ENCODE assay signal across 15 mouse cellular contexts in the genomic region with DNA sequence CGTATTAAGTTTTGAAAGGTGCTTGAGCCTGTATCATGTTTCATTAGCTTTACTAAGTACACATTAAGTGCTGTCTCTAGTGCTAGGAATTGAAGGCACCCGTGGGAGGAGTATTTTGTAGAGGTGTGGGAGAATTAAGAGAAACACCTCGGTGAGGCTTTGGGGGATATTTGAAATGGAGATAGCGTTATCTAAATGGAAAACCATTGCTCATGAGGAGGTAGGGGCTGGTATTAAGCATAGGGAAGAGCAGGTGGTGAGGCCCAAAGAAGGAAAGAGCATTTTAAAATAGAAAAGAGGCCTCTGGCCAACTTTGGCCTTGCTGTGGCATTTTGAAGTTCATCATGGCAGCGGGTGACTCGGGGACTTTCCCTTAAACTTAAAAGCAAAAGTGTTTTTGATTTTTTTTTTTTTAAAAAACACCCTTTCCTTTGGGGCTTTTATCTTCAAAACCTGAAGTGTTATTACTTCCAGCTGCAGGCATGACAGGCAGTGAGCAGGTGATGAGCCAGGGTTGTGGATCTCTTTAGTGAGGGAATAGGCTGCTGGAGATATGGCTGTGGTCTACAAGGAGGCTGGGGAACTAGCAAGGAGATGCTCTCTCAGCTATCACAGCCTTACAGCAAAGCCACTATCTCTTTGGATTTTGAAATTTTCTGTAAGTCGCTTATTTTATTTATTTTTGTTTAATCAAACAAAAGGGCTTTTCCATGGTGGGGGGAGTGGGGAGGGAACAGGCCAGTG. TPM values are rescaled to one million over a fixed set of nuclear protein-coding genes. Genes with fewer than 3 reads are reported as not detected.
DNase-seq lines count a peak whose midpoint lies in the region; ATAC-seq and TF ChIP-seq lines count a peak whose summit lies in the region.
"Had no signal": no experiment of that assay in that cellular context is flagged by ENCODE, and none has a peak within 500 bp of the region (broad histone marks: within the 10 kb centered on the region; RNA-seq: fewer than 3 reads in every experiment).

No protein-coding gene starts in this region.

- no peaks in the 10 kb centered on the region for H3K9me3 ChIP-seq in heart, embryonic 13.5 days
- peaks cover 10% of the 10 kb centered on the region for H3K9me3 ChIP-seq in CH12.LX (replicated peaks; ENCODE audit: low read length)
- H3K9me3 ChIP-seq in liver, embryonic 14.5 days (ENCODE audit: control insufficient read depth, low read length): no peaks in the 10 kb centered on the region
- no peaks in the 10 kb centered on the region for H3K9me3 ChIP-seq in midbrain, embryonic 13.5 days
- H3K9me3 ChIP-seq: hindbrain, embryonic 10.5 days; intestine, embryonic 15.5 days had no signal

- in situ Hi-C loops in CH12.LX (cut with MboI; ENCODE audit: low pct_ligation_motif_present, low pct_unique_long_range_greater_than_20kb, low sequenced_read_pairs): no loop called here

- TF ChIP-seq CTCF in CH12.LX (conservative IDR thresholded peaks at IDR 0.05 in 1 of 2, IDR thresholded peaks at IDR 0.05 in 1 of 2; ENCODE audit: low read depth in 2 of 2, low read length in 2 of 2): no peak
- no peak for TF ChIP-seq CTCF in liver, embryonic 14.5 days (IDR thresholded peaks at IDR 0.05; ENCODE audit: low read depth)

- H3K27me3 ChIP-seq in heart, embryonic 13.5 days (replicated peaks): no peaks in the 10 kb centered on the region
- H3K27me3 ChIP-seq in CH12.LX (replicated peaks): no peaks in the 10 kb centered on the region
- H3K27me3 ChIP-seq in liver, embryonic 14.5 days (ENCODE audit: control insufficient read depth, insufficient read depth, low read length): no peaks in the 10 kb centered on the region
- H3K27me3 ChIP-seq in midbrain, embryonic 13.5 days: no peaks in the 10 kb centered on the region
- H3K27me3 ChIP-seq: intestine, embryonic 15.5 days had no signal

- no peak for TF ChIP-seq RAD21 in CH12.LX (IDR thresholded peaks at IDR 0.05; ENCODE audit: low read depth, low read length)

- H3K4me1 ChIP-seq in heart, embryonic 13.5 days: peaks cover 25% of the 10 kb centered on the region
- H3K4me1 ChIP-seq in CH12.LX (ENCODE audit: control insufficient read depth in 1 of 2, insufficient read depth in 2 of 2): peaks cover 7 to 53% of the 10 kb centered on the region in 2 experiments
- peaks cover 40 to 45% of the 10 kb centered on the region in 2 experiments for H3K4me1 ChIP-seq in liver, embryonic 14.5 days (replicated peaks; ENCODE audit: control insufficient read depth in 2 of 2, insufficient read depth in 2 of 2, low read length in 1 of 2)
- H3K4me1 ChIP-seq in midbrain, embryonic 13.5 days (replicated peaks): peaks cover 6% of the 10 kb centered on the region
- H3K4me1 ChIP-seq: megakaryocyte, embryonic 14.5 days had no signal

- WGBS in heart, embryonic 13.5 days: 53% methylated on average over 7 of the region's 7 CpGs
- 46% methylated on average over 7 of the region's 7 CpGs for WGBS in liver, embryonic 14.5 days (ENCODE audit: insufficient replicate concordance)
- 84% methylated on average over 7 of the region's 7 CpGs for WGBS in midbrain, embryonic 13.5 days

- H3K4me2 ChIP-seq in heart, embryonic 13.5 days: no peak overlapping the region
- H3K4me2 ChIP-seq in CH12.LX (ENCODE audit: insufficient read depth, low read depth, poor library complexity, severe bottlenecking): peak overlapping the region; percentile 26
- peak overlapping the region; percentile 48 for H3K4me2 ChIP-seq in liver, embryonic 14.5 days (ENCODE audit: low read depth)
- H3K4me2 ChIP-seq in midbrain, embryonic 13.5 days (replicated peaks): no peak overlapping the region
- H3K4me2 ChIP-seq: intestine, embryonic 15.5 days had no signal

- no peak for TF ChIP-seq EP300 in CH12.LX (IDR thresholded peaks at IDR 0.05; ENCODE audit: low read length)
- TF ChIP-seq EP300 in liver, embryonic 14.5 days (IDR thresholded peaks at IDR 0.05; ENCODE audit: low read depth): peak; percentile 48

- dilution Hi-C loops in CH12.LX (cut with MboI; ENCODE audit: extremely low pct_ligation_motif_present, extremely low pct_unique_long_range_greater_than_20kb, low sequenced_read_pairs): no loop called here

- no peak for DNase-seq in heart, postnatal 4 days
- DNase-seq in CD4-positive helper T cell, adult 2 months (ENCODE audit: low read depth, low spot score): peak; percentile 64
- DNase-seq in CH12.LX (ENCODE audit: extremely low read depth): no peak
- no peak for DNase-seq in liver, embryonic 14.5 days (ENCODE audit: low read depth in 3 of 3, low spot score in 3 of 3)
- no peak for DNase-seq in right cerebral cortex, adult 2 months (ENCODE audit: low spot score in 2 of 2)
- no peak for DNase-seq in thymus, postnatal 25 days
- DNase-seq: cerebellum, postnatal 14 days; forebrain, postnatal 0 days; gastrocnemius, postnatal 14 days; kidney, postnatal 36 days had no signal

- no peak for ATAC-seq in heart, embryonic 13.5 days (ENCODE audit: extremely low read depth, insufficient number of reproducible peaks, low FRiP score, low TSS enrichment)
- peak; percentile 30; the same call in 1 of the 2 replicates for ATAC-seq in liver, embryonic 14.5 days (ENCODE audit: insufficient read depth)
- ATAC-seq in midbrain, embryonic 13.5 days: no peak
- ATAC-seq: forebrain, postnatal 0 days; intestine, embryonic 15.5 days had no signal

- no peak overlapping the region for H3K9ac ChIP-seq in heart, embryonic 13.5 days
- peak overlapping the region; percentile 52; the same call in 1 of the 2 replicates for H3K9ac ChIP-seq in CH12.LX (ENCODE audit: insufficient read depth, low read depth)
- peak overlapping the region; percentile 39 for H3K9ac ChIP-seq in liver, embryonic 14.5 days (replicated peaks)
- no peak overlapping the region for H3K9ac ChIP-seq in midbrain, embryonic 13.5 days (replicated peaks)
- H3K9ac ChIP-seq: forebrain, postnatal 0 days; intestine, embryonic 15.5 days had no signal

- H3K4me3 ChIP-seq in heart, embryonic 13.5 days: no peak overlapping the region
- H3K4me3 ChIP-seq in CH12.LX (replicated peaks in 1 of 3; ENCODE audit: low read depth in 2 of 3, low read length in 2 of 3, poor library complexity in 1 of 3): no peak overlapping the region
- H3K4me3 ChIP-seq in liver, embryonic 14.5 days (ENCODE audit: insufficient read depth in 1 of 2, low read depth in 2 of 2, low read length in 2 of 2): no peak overlapping the region
- H3K4me3 ChIP-seq in midbrain, embryonic 13.5 days (replicated peaks): no peak overlapping the region
- H3K4me3 ChIP-seq: hindbrain, embryonic 10.5 days; intestine, embryonic 15.5 days; megakaryocyte, embryonic 14.5 days had no signal

- peaks cover 29% of the 10 kb centered on the region for H3K36me3 ChIP-seq in heart, embryonic 13.5 days
- peaks cover 19 to 62% of the 10 kb centered on the region in 2 experiments for H3K36me3 ChIP-seq in CH12.LX (replicated peaks in 1 of 2; ENCODE audit: control insufficient read depth in 1 of 2, insufficient read depth in 1 of 2, low read length in 1 of 2)
- H3K36me3 ChIP-seq in liver, embryonic 14.5 days (replicated peaks; ENCODE audit: control insufficient read depth, insufficient read depth, low read depth): peaks cover 22% of the 10 kb centered on the region
- peaks cover 17% of the 10 kb centered on the region for H3K36me3 ChIP-seq in midbrain, embryonic 13.5 days

- no peak for TF ChIP-seq POLR2A in CH12.LX (IDR thresholded peaks at IDR 0.05; ENCODE audit: low read depth, low read length)

- peak overlapping the region; percentile 28 for H3K27ac ChIP-seq in heart, embryonic 13.5 days (replicated peaks)
- peak overlapping the region; percentile 46; the same call in 1 of the 2 replicates for H3K27ac ChIP-seq in CH12.LX (ENCODE audit: insufficient read depth, low read depth)
- H3K27ac ChIP-seq in liver, embryonic 14.5 days: peak overlapping the region; percentile 64
- no peak overlapping the region for H3K27ac ChIP-seq in midbrain, embryonic 13.5 days
- H3K27ac ChIP-seq: hindbrain, embryonic 10.5 days; intestine, embryonic 15.5 days had no signal

- H3K79me2 ChIP-seq in CH12.LX (replicated peaks; ENCODE audit: control insufficient read depth, extremely low read depth, insufficient read depth, poor library complexity, severe bottlenecking): peaks cover 15% of the 10 kb centered on the region

TF ChIP-seq in CH12.LX, 34 proteins besides CTCF, POLR2A, EP300 and RAD21:
- no peak for TF ChIP-seq MAX (IDR thresholded peaks at IDR 0.05; ENCODE audit: low read length)
- TF ChIP-seq MEF2A (IDR thresholded peaks at IDR 0.05; ENCODE audit: borderline replicate concordance, low read depth, low read length): peak; percentile 38; the same call in 1 of the 2 replicates
- peak; percentile 42; the same call in 1 of the 2 replicates for TF ChIP-seq BHLHE40 (IDR thresholded peaks at IDR 0.05; ENCODE audit: low read depth, low read length)
- no peak for TF ChIP-seq HCFC1 (IDR thresholded peaks at IDR 0.05; ENCODE audit: low read depth, low read length)
- TF ChIP-seq E2F4 (IDR thresholded peaks at IDR 0.05; ENCODE audit: insufficient replicate concordance, low read depth, low read length): no peak
- peak; percentile 40; the same call in 1 of the 2 replicates for TF ChIP-seq IRF4 (IDR thresholded peaks at IDR 0.05; ENCODE audit: low read depth, low read length)
- TF ChIP-seq MAZ (IDR thresholded peaks at IDR 0.05; ENCODE audit: low read depth, low read length): no peak
- TF ChIP-seq MAFK (IDR thresholded peaks at IDR 0.05; ENCODE audit: insufficient replicate concordance, low read length): 0 out of 2 replicates have a peak, but pooled peaks have one; percentile 11
- no peak for TF ChIP-seq USF1 (IDR thresholded peaks at IDR 0.05; ENCODE audit: low read depth, low read length)
- TF ChIP-seq GABPA (IDR thresholded peaks at IDR 0.05; ENCODE audit: insufficient replicate concordance, low read depth, low read length): no peak
- TF ChIP-seq ZNF384 (IDR thresholded peaks at IDR 0.05; ENCODE audit: low read depth, low read length): peak; percentile 91
- TF ChIP-seq CHD1 (IDR thresholded peaks at IDR 0.05; ENCODE audit: low read depth, low read length): peak; percentile 52; the same call in 1 of the 2 replicates
- no peak for TF ChIP-seq NELFE (IDR thresholded peaks at IDR 0.05; ENCODE audit: low read depth, low read length)
- no peak for TF ChIP-seq KAT2A (IDR thresholded peaks at IDR 0.05; ENCODE audit: insufficient replicate concordance, low read length)
- no peak for TF ChIP-seq NRF1 (IDR thresholded peaks at IDR 0.05; ENCODE audit: low read depth, low read length)
- no peak for TF ChIP-seq POLR2AphosphoS2 (IDR thresholded peaks at IDR 0.05; ENCODE audit: low read depth, low read length)

RNA-seq across cellular contexts. Expression of gene Plpp1, which starts 9.1 kb away (rescaled TPM):
- 49.9 and 54.1 TPM in 2 replicates for polyA plus RNA-seq in heart, embryonic 13.5 days (2015; fragmentation: Nextera tagmentation; extraction: Ambion mirVana)
- total RNA-seq in heart, postnatal 4 days (2021): 10 to 100 TPM; 72.2 to 78.2 TPM
- total RNA-seq in CH12.LX (2012; rRNA removed) (50.1 and 50.2 TPM in 2 replicates), CH12.LX (2014; rRNA removed) (85.3 and 90.9 TPM in 2 replicates)
- 67.6 and 68.6 TPM in 2 replicates for polyA plus RNA-seq in CH12.LX (2012; ENCODE audit: insufficient read length, low read depth)
- polyA plus RNA-seq in liver, embryonic 14.5 days (2012; rRNA removed): 16.5 TPM in 2 replicates
- polyA plus RNA-seq in liver, embryonic 14.5 days (2014; fragmentation: Nextera tagmentation; extraction: Ambion mirVana): 32.7 and 34.0 TPM in 2 replicates
- 35.3 and 39.6 TPM in 2 replicates for polyA plus RNA-seq in midbrain, embryonic 13.5 days (2015; fragmentation: Nextera tagmentation; extraction: Ambion mirVana)

Comparison
In these comparisons a context has a peak if more than half of its experiments do, and no peak if none do; other contexts are left out.
1. H3K4me2 ChIP-seq: peak in CH12.LX (single experiment) and liver, embryonic 14.5 days (single experiment); none in heart, embryonic 13.5 days (single experiment) and midbrain, embryonic 13.5 days (single experiment).
2. H3K9ac ChIP-seq: peak in CH12.LX (single experiment) and liver, embryonic 14.5 days (single experiment); none in heart, embryonic 13.5 days (single experiment) and midbrain, embryonic 13.5 days (single experiment).